Mouse (Mus musculus) intestine, embryonic 15.5 days (tissue): ENCODE data around the gene Pigw. TPM values are rescaled to one million over a fixed set of nuclear protein-coding genes. Genes with fewer than 3 reads are reported as not detected.
A peak's percentile ranks its signal among the peaks of the same experiment; 100 is the strongest.
"Not testable (repeated sequence)": the region's sequence is repeated elsewhere in the genome, so short reads cannot be mapped to it uniquely, and the experiment has no call there.

Source experiments
- ATAC-seq: fragments of 200-750 bp; cut with Nextera tagmentation; 2 replicates; pipeline ENCODE4 v1.8.0; 2017; ENCODE audit warnings: moderate TSS enrichment, moderate library complexity
- H3K27ac ChIP-seq: fragments of 300-500 bp; sonication (generic); 2 replicates; pipeline ENCODE4 v1.5.1; 2015; ENCODE audit warnings: mild to moderate bottlenecking, inconsistent platforms
- H3K27me3 ChIP-seq: fragments of 300-500 bp; sonication (generic); replicated peaks from 2 replicates; pipeline ENCODE4 v1.6.1; 2015; ENCODE audit warnings: inconsistent platforms
- H3K36me3 ChIP-seq: fragments of 300-500 bp; sonication (generic); 2 replicates; pipeline ENCODE4 v1.6.1; 2015; ENCODE audit warnings: inconsistent platforms
- H3K4me1 ChIP-seq: fragments of 300-500 bp; sonication (generic); replicated peaks from 2 replicates; pipeline ENCODE4 v1.6.1; 2015; ENCODE audit warnings: inconsistent platforms
- H3K4me2 ChIP-seq: fragments of 300-500 bp; sonication (generic); replicated peaks from 2 replicates; pipeline ENCODE4 v1.6.1; 2015; ENCODE audit warnings: mild to moderate bottlenecking, inconsistent platforms
- H3K4me3 ChIP-seq: fragments of 300-500 bp; sonication (generic); replicated peaks from 2 replicates; pipeline ENCODE4 v1.5.1; 2015; ENCODE audit warnings: inconsistent platforms
- H3K9ac ChIP-seq: fragments of 300-500 bp; sonication (generic); 2 replicates; pipeline ENCODE4 v1.6.1; 2015; ENCODE audit warnings: inconsistent platforms
- H3K9me3 ChIP-seq: fragments of 300-500 bp; sonication (generic); 2 replicates; pipeline ENCODE4 v1.6.1; 2016; ENCODE audit warnings: inconsistent platforms
- WGBS: fragments of 180-500 bp; shearing (Covaris S2); methylation state at CpG from one replicate; pipeline ENCODE4 v1.1.7; 2015; 5-methylcytosine and 5-hydroxymethylcytosine counted together
- polyA plus RNA-seq: library from polyadenylated mRNA; unstranded; fragments of >200 nt; fragmentation: Nextera tagmentation; extraction: Ambion mirVana; gene quantifications from 2 replicates; pipeline ENCODE4 v1.2.1, GENCODE M21; 2015

Gene Pigw
- polyA plus RNA-seq, 1 experiment from 2014 or later = 3.4 TPM

- H3K27me3 ChIP-seq, H3K36me3 ChIP-seq, ATAC-seq, H3K27ac ChIP-seq, H3K4me3 ChIP-seq, H3K9ac ChIP-seq, H3K9me3 ChIP-seq, H3K4me2 ChIP-seq, H3K4me1 ChIP-seq: not testable (repeated sequence)
- 75% methylated on average over 1 of the region's 1 CpGs for WGBS
Measured at GRCm38 (mm10) chr11:84876020-84876419, 4.1 kb downstream of the Pigw start.

DNA sequence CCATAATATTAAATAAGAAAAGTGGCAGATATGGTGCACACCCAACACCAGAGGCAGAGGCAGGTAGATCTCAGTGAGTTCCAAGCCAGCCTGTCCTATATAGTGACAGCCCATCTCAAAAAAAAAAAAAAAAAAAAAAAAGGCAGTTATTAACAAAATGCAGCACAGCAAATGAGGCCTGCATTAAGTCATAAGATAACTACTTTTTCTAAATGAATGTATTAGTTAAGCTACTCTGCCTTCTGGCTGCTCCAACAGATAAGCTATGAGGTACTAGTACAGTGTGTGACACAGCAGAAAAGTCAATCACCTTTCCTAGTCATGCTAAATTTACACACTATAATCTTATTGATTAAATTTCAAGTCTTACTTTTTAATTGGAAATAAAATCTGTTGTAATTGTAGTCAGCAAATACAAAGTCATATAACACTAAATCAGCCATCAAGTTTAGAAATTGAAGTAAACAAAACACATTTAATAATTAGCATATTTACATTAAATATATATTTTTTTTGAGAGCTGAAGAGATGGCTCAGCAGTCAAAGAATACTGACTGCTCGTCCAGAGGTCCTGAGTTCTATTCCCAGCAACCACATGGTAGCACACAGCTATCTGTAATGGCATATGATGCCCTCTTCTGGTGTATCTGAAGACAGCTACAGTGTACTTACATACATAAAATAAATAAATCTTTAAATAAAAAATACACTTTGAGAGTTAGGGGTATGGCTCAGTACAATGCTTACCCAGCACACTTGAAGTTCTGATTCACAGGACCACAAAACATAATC lies 6.8 kb downstream of the Pigw start:
- H3K36me3 ChIP-seq = no peaks in the 10 kb centered on the region
- H3K27ac ChIP-seq = no peak overlapping the region
- H3K27me3 ChIP-seq = no peaks in the 10 kb centered on the region
- H3K4me3 ChIP-seq = no peak overlapping the region
- H3K4me1 ChIP-seq = no peaks in the 10 kb centered on the region
- no peak overlapping the region for H3K4me2 ChIP-seq
- H3K9me3 ChIP-seq = no peaks in the 10 kb centered on the region
- no peak for ATAC-seq
- WGBS = 86% methylated on average over 1 of the region's 1 CpGs
- no peak overlapping the region for H3K9ac ChIP-seq

- Histone ChIP-seq H3K9me3 (no peaks in the 10 kb centered on the region), H3K4me3 (peak overlapping the region; percentile 86), H3K9ac (peak overlapping the region; percentile 83), H3K4me1 (0 out of 2 replicates have a peak, but pooled peaks cover 3% of the 10 kb centered on the region), H3K27me3 (no peaks in the 10 kb centered on the region), H3K36me3 (no peaks in the 10 kb centered on the region), H3K27ac (peak overlapping the region; percentile 99), H3K4me2 (peak overlapping the region; percentile 63)
- 62% methylated on average over 4 of the region's 4 CpGs for WGBS
- ATAC-seq = no peak
Measured at GRCm38 (mm10) chr11:84871548-84872069, 8.5 kb downstream of the Pigw start.

- H3K4me2 ChIP-seq = peak overlapping the region; percentile 63
- H3K27me3 ChIP-seq = no peaks in the 10 kb centered on the region
- WGBS = under 1% methylated on average over 10 of the region's 10 CpGs
- peak overlapping the region; percentile 99 for H3K27ac ChIP-seq
- peak overlapping the region; percentile 83 for H3K9ac ChIP-seq
- ATAC-seq = peak; percentile 59
- H3K4me3 ChIP-seq = peak overlapping the region; percentile 86
- no peaks in the 10 kb centered on the region for H3K36me3 ChIP-seq
- H3K9me3 ChIP-seq = no peaks in the 10 kb centered on the region
- H3K4me1 ChIP-seq = peaks cover 3% of the 10 kb centered on the region; the same call in 1 of the 2 replicates
Measured at GRCm38 (mm10) chr11:84871046-84871445, 9.0 kb downstream of the Pigw start.

DNA sequence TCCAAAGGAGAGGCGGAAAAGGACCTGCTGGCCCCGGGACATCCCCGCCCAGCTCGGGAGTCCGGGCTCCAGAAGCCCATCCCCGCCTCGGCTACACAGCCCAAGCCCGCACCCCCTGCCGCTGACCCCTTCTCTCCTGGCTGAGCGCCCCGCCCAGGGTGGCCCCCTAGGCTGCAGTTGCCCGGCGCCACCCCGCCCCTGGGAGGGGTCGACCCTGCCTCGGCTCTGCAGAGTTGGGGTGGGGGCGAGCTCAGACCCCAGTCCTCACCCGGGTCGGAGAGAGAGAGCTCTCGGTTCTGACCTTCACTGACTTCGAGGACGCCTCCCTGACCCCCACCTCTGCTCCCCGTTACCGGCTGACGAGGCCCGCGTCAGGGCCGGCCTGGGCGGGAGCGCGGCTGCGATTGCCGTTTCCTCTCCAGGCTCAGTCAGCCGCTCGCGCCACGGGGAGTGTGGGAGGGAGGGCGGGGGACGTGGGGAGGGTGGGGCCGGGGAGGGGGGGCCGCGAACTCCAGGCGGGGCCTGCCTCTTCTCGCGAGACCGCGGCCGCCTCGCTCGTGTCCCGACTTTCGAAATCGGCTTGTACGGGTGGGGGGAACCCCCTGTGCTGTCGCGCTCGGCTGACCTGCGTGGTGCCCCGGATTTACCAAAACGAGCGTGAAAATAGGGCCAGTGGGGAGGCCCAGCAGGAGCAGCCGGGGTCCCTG lies 9.6 kb downstream of the Pigw start, which contains the start of gene Ggnbp2:
Ggnbp2 (minus strand) TSS at position 481 of the 707 bp plus-strand sequence.
- H3K4me3 ChIP-seq = peak within 1 kb of the TSS; percentile 86
- peak within 1 kb of the TSS; percentile 75 for H3K4me2 ChIP-seq
- H3K9me3 ChIP-seq = no peaks in the 10 kb centered on the region
- peaks cover 5% of the 10 kb centered on the region; the same call in 1 of the 2 replicates for H3K4me1 ChIP-seq
- WGBS = under 1% methylated on average over 48 of the region's 62 CpGs
- peak within 1 kb of the TSS; percentile 99 for H3K27ac ChIP-seq
- peak within 1 kb of the TSS; percentile 92 for H3K9ac ChIP-seq
- H3K27me3 ChIP-seq = no peaks in the 10 kb centered on the region
- H3K36me3 ChIP-seq = no peaks in the 10 kb centered on the region
- ATAC-seq = peak; percentile 91

DNA sequence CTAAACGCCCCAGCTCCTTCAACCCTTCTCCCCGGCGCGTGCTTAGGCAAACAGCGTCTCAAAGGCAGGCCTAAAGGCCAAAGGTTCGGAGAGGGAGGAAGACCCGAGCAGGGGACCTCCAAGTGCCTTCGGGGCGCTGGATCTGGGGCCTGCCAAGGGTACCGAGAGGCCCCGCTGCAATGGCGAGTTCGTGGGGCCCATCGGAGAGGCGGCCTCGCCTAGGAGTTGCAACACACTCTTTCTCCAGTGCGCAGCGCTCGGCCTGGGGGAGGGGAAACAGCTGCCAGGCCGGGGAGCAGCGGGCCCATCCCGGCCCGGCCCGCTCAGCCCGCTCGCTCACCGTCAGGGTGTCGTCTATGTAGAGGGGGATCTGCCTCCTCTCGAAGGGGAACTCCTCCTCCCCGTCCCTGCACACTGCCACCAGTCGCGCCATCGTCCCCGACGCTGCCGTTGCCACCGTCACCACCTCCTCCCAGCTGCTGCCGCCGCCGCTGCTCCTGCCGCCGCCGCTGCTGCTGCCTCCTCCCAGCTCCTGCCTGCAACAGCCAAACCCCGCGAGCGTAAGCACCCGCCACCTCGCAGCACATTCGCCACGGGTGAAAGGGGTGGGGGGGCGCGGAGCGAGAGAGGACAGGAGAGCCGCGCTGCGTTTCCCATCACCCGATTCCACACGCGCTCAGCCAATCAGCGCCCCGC lies 10.4 kb downstream of the Pigw start:
- Histone ChIP-seq H3K4me2 (peak overlapping the region; percentile 75), H3K9me3 (no peaks in the 10 kb centered on the region), H3K27me3 (no peaks in the 10 kb centered on the region), H3K4me3 (peak overlapping the region; percentile 86), H3K4me1 (peaks cover 5% of the 10 kb centered on the region; the same call in 1 of the 2 replicates), H3K36me3 (no peaks in the 10 kb centered on the region), H3K9ac (peak overlapping the region; percentile 92), H3K27ac (peak overlapping the region; percentile 98)
- under 1% methylated on average over 61 of the region's 61 CpGs for WGBS
- ATAC-seq = peak; percentile 79

DNA sequence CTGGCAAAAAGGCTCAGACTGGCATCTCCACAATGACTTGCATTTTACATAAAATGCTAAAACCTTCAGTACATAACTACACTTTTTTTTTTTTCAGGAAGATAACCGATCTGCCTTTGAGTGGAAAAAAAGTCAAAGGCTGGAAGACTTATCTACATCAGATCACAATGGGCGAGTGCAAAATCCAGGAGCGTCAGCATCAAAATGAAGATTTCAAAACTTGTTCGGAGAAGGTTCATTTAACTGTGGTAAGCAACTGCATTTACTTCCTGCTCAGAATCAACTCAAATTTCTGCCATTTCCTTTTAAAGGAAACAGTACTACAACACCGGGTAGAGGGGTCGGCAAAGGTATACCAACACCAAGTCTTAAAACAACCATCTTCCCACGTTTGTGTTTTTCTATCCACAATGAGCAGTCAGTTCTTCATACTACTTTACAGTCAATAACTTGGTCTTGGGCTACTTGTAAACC lies 11.3 kb downstream of the Pigw start:
- Histone ChIP-seq H3K27me3 (no peaks in the 10 kb centered on the region), H3K27ac (peak overlapping the region; percentile 98), H3K4me3 (peak overlapping the region; percentile 86), H3K36me3 (no peaks in the 10 kb centered on the region), H3K4me1 (peaks cover 5% of the 10 kb centered on the region; the same call in 1 of the 2 replicates), H3K9me3 (no peaks in the 10 kb centered on the region), H3K4me2 (peak overlapping the region; percentile 75), H3K9ac (peak overlapping the region; percentile 92)
- no peak for ATAC-seq
- WGBS = 11% methylated on average over 7 of the region's 7 CpGs

DNA sequence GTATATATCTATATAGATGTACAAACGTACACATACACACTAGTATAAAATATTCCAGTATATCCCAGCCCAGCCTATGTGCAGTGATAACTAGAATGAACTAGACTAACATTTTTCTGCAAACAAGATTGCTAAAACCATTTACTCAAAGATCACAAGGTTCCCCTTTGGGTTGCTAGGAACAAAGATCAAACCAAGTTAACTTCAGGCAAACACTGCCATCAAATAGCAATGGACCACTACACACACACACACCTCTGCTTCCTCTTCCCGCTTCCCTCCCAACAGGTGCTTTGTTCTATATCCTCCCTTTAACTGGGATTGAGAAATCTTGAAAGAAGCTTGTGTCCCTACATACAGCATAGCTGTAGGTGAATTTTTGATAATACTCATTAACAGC lies 12.5 kb downstream of the Pigw start:
- Histone ChIP-seq H3K4me1 (peaks cover 5% of the 10 kb centered on the region; the same call in 1 of the 2 replicates), H3K36me3 (no peaks in the 10 kb centered on the region), H3K27ac (no peak overlapping the region), H3K9me3 (no peaks in the 10 kb centered on the region), H3K9ac (no peak overlapping the region), H3K4me3 (no peak overlapping the region), H3K27me3 (no peaks in the 10 kb centered on the region), H3K4me2 (peak overlapping the region; percentile 28; the same call in 1 of the 2 replicates)
- WGBS = 78% methylated on average over 2 of the region's 2 CpGs
- no peak for ATAC-seq

- Histone ChIP-seq H3K4me3 (no peak overlapping the region), H3K27ac (no peak overlapping the region), H3K9ac (no peak overlapping the region), H3K36me3 (no peaks in the 10 kb centered on the region), H3K4me2 (no peak overlapping the region), H3K4me1 (peaks cover 5% of the 10 kb centered on the region; the same call in 1 of the 2 replicates), H3K9me3 (no peaks in the 10 kb centered on the region), H3K27me3 (no peaks in the 10 kb centered on the region)
- no peak for ATAC-seq
- WGBS = 63% methylated on average over 2 of the region's 2 CpGs
Measured at GRCm38 (mm10) chr11:84865268-84865667, 14.8 kb downstream of the Pigw start.

DNA sequence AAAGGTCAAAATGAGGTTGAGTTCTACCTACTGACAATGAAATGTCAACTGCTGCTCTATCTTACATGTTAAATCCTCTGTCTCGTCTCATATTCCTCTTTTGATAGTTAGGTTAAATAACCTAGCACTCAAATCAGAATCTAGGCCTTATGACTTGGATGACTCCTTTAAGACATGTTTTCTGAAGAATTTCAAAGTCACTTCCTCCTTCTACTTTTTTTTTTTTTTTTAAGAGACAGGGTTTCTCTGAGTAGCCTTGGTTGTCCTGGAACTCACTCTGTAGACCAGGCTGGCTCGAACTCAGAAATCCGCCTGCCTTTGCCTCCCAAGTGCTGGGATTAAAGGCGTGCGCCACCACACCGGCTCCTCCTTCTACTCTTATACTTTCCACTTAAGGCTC lies 24.8 kb downstream of the Pigw start:
- H3K36me3 ChIP-seq = peaks cover 3% of the 10 kb centered on the region; the same call in 1 of the 2 replicates
- H3K9me3 ChIP-seq = no peaks in the 10 kb centered on the region
- H3K9ac ChIP-seq = no peak overlapping the region
- H3K4me1 ChIP-seq = no peaks in the 10 kb centered on the region
- 96% methylated on average over 6 of the region's 6 CpGs for WGBS
- no peak for ATAC-seq
- no peak overlapping the region for H3K4me3 ChIP-seq
- H3K27me3 ChIP-seq = no peaks in the 10 kb centered on the region
- H3K4me2 ChIP-seq = no peak overlapping the region
- no peak overlapping the region for H3K27ac ChIP-seq

- Histone ChIP-seq H3K36me3 (peaks cover 6% of the 10 kb centered on the region; the same call in 1 of the 2 replicates), H3K27me3 (no peaks in the 10 kb centered on the region), H3K4me2 (no peak overlapping the region), H3K27ac (no peak overlapping the region), H3K4me1 (no peaks in the 10 kb centered on the region), H3K9me3 (no peaks in the 10 kb centered on the region), H3K9ac (no peak overlapping the region), H3K4me3 (no peak overlapping the region)
- WGBS = 84% methylated on average over 7 of the region's 7 CpGs
- no peak for ATAC-seq
Measured at GRCm38 (mm10) chr11:84847475-84848090, 32.5 kb downstream of the Pigw start.
